Mouse (Mus musculus) adrenal gland, postnatal 4 days (tissue): ENCODE measurements around the gene Grap2. TPM values are rescaled to one million over a fixed set of nuclear protein-coding genes. Genes with fewer than 3 reads are reported as not detected.

Experiments used
- DNase-seq, 2 experiments: peaks; one replicate each; pipeline ENCODE4 v3.0.0; 2021 to 2022; ENCODE audit warnings: low spot score in 2 of 2, mixed read lengths in 2 of 2
- microRNA-seq: library from miRNA; unstranded; fragments of <30 nt; microRNA quantifications from one replicate; pipeline ENCODE4 v1.2.0, GENCODE M21; 2021
- total RNA-seq, 2 experiments: library from RNA; stranded (reverse); gene quantifications; 2 replicates each; pipeline ENCODE4 v1.2.3; 2021

Gene Grap2
- total RNA-seq, 2 experiments from 2014 or later: 1.3 to 1.7 TPM

DNA sequence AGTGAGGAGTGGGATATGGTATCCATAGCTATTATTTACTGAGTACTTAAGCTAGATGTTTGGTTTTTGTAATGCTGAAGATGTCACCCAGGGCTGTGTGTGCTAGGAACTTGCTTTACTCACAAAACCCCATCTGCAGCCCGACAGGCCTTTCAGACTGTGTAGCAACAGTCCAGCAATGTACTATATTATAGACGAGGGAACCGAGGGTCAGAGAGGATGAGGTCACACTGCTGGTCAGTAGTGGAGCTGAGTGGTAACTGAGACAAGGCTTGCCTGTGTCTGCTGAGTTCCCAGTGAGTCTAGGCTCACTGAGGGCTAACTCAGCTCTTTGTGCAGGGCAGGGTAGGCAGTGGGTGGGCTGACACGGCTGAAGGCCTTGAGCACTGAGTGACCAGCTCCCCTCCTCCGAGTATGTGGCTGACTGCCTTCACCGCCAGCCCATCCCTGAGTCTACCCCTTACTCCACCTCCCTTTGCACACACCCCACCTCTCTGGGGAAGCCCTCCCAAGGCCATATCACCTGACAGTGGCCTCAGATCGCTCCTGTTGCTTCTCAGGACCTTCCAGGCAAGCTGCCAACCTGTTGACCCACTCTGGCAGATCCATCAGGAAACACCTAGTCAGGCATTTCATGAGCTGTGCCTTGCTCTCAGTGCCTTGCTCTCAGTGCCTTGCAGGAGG lies 108.1 kb downstream of the Grap2 start:
- DNase-seq: no peak

DNA sequence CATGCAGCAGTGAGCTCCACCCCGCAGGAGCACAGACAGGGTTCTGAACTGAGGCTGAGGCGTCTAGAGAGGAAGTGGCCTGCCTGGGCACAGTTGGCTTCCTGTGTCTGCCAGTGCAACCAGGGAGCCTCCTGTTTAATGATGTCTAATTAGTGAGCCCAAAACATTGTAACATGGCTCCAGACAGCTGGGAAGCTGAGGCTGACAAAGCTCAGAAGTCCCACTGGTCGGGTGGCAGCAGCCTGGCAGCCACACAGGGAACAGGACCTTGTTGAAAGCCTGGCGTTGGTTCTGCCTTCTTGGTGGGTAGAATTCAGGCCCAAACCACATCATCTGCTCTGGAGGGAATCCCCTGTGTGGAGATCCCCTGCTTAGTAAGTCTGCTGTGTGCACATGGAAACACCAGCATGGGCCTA lies 109.1 kb downstream of the Grap2 start:
- no peak for DNase-seq

- no peak for DNase-seq
These were observed 109.9 kb downstream of the Grap2 start for GRCm38 (mm10) chr15:80682343-80682742.

- DNase-seq: no peak
These were observed 110.8 kb downstream of the Grap2 start for GRCm38 (mm10) chr15:80683151-80683550.

- no peak for DNase-seq
These were observed 111.6 kb downstream of the Grap2 start for GRCm38 (mm10) chr15:80683990-80684389.

GRCm38 (mm10) chr15:80684786-80685602 lies 112.6 kb downstream of the Grap2 start:
- no peak for DNase-seq

DNA sequence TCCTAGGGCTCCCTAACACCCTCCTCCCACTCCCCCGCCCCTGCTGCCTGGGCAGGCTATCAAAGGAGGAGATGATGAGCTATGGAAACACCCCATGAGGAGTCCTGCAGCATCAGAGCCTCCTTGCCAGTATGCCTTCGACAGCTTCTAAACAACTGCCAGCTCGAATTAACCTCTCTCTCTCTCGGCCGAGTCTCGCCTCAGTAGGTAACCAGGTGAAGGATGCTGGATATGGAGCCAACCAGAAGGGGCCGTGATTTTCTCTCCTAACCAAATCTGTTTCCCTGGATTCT lies 113.2 kb downstream of the Grap2 start:
- no peak for DNase-seq

DNA sequence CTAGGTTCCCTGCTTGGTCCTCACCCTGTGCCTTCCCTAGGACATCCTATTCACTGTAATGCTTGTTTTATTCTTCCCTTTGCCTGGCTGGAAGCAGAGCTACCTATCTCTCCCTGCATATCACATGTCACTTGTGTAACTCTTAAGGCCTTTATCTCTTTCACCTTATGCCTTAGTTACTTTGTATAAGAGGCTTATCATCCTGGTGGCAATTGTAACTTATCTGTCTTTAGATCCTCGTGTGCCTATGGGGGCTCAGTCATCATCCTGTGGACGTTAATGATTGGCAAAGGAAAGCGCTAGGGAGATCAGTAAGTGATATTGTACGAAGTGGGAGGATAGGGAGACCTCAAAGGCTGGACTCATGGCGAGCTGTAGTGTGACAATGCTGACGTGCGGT lies 116.1 kb downstream of the Grap2 start:
- no peak for DNase-seq

DNA sequence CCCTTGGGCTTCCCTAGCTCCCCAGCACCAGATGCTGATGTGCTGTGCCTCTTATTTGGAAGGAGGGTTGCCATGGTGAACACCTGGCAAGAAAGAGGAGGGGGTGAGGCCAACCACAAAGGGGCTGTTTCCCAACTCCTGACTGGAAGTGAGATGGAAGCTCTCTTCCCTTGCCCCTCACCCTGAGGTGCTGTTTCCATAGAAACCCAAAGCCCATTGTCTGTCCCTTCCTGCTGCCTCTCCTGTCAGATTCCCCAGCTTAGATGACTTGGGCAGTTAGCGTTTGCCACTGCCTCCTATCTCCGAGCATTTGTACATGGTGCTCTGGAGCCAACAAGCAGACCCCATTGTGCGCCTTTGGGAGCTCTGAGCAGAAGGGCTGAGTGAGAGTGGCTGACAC lies 121.1 kb downstream of the Grap2 start:
- DNase-seq: no peak

- no peak for DNase-seq
These were observed 121.9 kb downstream of the Grap2 start for GRCm38 (mm10) chr15:80694125-80694910.

- no peak for DNase-seq
These were observed 125.2 kb downstream of the Grap2 start for GRCm38 (mm10) chr15:80697564-80697963.

- DNase-seq: no peak
These were observed 129.3 kb downstream of the Grap2 start for GRCm38 (mm10) chr15:80701481-80702257.

Small RNA genes within 50 kb of the gene (microRNA-seq; reads per million reads assigned to microRNA genes)
- gene Mir6957: not detected

Other genes starting within 250 kb of the Grap2 start
- gene Enthd1, start 7.4 kb upstream of the Grap2 start, total RNA-seq: not detected
- gene Fam83f, start 99.3 kb downstream of the Grap2 start, total RNA-seq: 1 to 10 TPM; 1.2 to 1.7 TPM
- gene Tnrc6b, start 138.7 kb downstream of the Grap2 start, total RNA-seq: 10 to 100 TPM; 74.2 to 74.3 TPM